28 mouse cellular contexts compared by ENCODE assay signal in the genomic region with DNA sequence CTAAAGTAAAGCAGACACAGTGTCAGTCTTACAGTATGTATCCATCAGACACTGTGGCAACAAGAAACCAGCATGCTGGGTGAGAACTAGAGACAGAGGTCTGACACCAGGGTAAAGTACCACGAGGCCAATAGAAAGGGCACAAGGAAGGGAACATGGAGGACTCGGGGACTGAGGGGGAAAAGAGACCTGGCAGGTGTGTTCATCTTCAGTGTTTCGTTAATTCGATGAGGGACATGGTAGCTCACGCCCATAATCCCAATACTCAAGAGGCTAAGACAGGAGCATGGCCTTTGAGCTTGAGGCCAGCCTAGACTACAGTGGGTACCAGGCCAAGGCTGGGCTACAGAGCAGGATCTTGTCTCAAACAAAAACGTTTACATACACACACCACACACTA.
"Had no signal": no experiment of that assay in that cellular context is flagged by ENCODE, and none has a peak within 500 bp of the region (broad histone marks: within the 10 kb centered on the region; RNA-seq: fewer than 3 reads in every experiment).

No protein-coding gene starts in this region.

- DNase-seq: cerebellum, adult 18-20 months; cerebellum, adult 2 months; cerebellum, adult 8-10 months; cerebellum, adult 9-10 months; cerebellum, adult 9-11 months; cerebellum, postnatal 10 days; cerebellum, postnatal 14 days; cerebellum, postnatal 25 days; cerebellum, postnatal 36 days; embryo, embryonic 11 days; forebrain, postnatal 0 days; gastrocnemius, adult 2 months; gastrocnemius, postnatal 10 days; gastrocnemius, postnatal 14 days; gastrocnemius, postnatal 25 days; gastrocnemius, postnatal 36 days; heart, adult 18-20 months had no signal

- H3K9me3 ChIP-seq: embryonic facial prominence, embryonic 10.5 days; embryonic facial prominence, embryonic 12.5 days; embryonic facial prominence, embryonic 13.5 days; embryonic facial prominence, embryonic 15.5 days; forebrain, embryonic 10.5 days; forebrain, embryonic 12.5 days; forebrain, embryonic 13.5 days; forebrain, embryonic 15.5 days had no signal

- H3K9ac ChIP-seq: embryonic facial prominence, embryonic 12.5 days; embryonic facial prominence, embryonic 13.5 days; embryonic facial prominence, embryonic 15.5 days; forebrain, embryonic 12.5 days; forebrain, embryonic 13.5 days; forebrain, embryonic 15.5 days; forebrain, postnatal 0 days had no signal

- H3K4me3 ChIP-seq: embryonic facial prominence, embryonic 10.5 days; embryonic facial prominence, embryonic 12.5 days; embryonic facial prominence, embryonic 13.5 days; embryonic facial prominence, embryonic 15.5 days; erythroblast, embryonic 14.5 days; forebrain, embryonic 10.5 days; forebrain, embryonic 12.5 days; forebrain, embryonic 13.5 days; forebrain, embryonic 15.5 days; gastrocnemius, adult 2 months had no signal

- H3K27me3 ChIP-seq: embryonic facial prominence, embryonic 12.5 days; embryonic facial prominence, embryonic 13.5 days; embryonic facial prominence, embryonic 15.5 days; forebrain, embryonic 12.5 days; forebrain, embryonic 13.5 days; forebrain, embryonic 15.5 days had no signal

- H3K4me2 ChIP-seq: embryonic facial prominence, embryonic 12.5 days; embryonic facial prominence, embryonic 13.5 days; embryonic facial prominence, embryonic 15.5 days; forebrain, embryonic 12.5 days; forebrain, embryonic 13.5 days; forebrain, embryonic 15.5 days had no signal

- H3K4me1 ChIP-seq: embryonic facial prominence, embryonic 10.5 days; embryonic facial prominence, embryonic 12.5 days; embryonic facial prominence, embryonic 13.5 days; embryonic facial prominence, embryonic 15.5 days; forebrain, embryonic 10.5 days; forebrain, embryonic 12.5 days; forebrain, embryonic 13.5 days; forebrain, embryonic 15.5 days had no signal

- ATAC-seq: forebrain, embryonic 13.5 days; forebrain, embryonic 14.5 days; forebrain, embryonic 15.5 days; forebrain, embryonic 16.5 days; forebrain, postnatal 0 days had no signal

- H3K36me3 ChIP-seq: embryonic facial prominence, embryonic 10.5 days; embryonic facial prominence, embryonic 12.5 days; embryonic facial prominence, embryonic 13.5 days; embryonic facial prominence, embryonic 15.5 days; forebrain, embryonic 10.5 days; forebrain, embryonic 12.5 days; forebrain, embryonic 15.5 days had no signal

- H3K27ac ChIP-seq: embryonic facial prominence, embryonic 10.5 days; embryonic facial prominence, embryonic 12.5 days; embryonic facial prominence, embryonic 13.5 days; embryonic facial prominence, embryonic 15.5 days; forebrain, embryonic 10.5 days; forebrain, embryonic 12.5 days; forebrain, embryonic 13.5 days; forebrain, embryonic 15.5 days; gastrocnemius, adult 2 months had no signal
